Mouse (Mus musculus) CH12.LX (cell line): ENCODE data around the gene Otor. TPM values are rescaled to one million over a fixed set of nuclear protein-coding genes. Genes with fewer than 3 reads are reported as not detected.

Source experiments
- DNase-seq: peaks from one replicate; pipeline ENCODE4 v3.0.0-alpha.2; 2013; ENCODE audit errors: extremely low read depth
- H3K27ac ChIP-seq: 2 replicates; pipeline ENCODE4 v1.5.1; 2012; ENCODE audit warnings: low read depth, mild to moderate bottlenecking, control low read depth, moderate library complexity; ENCODE audit not compliant: insufficient read depth
- H3K27me3 ChIP-seq: replicated peaks from 2 replicates; pipeline ENCODE3; 2012; ENCODE audit warnings: inconsistent platforms
- H3K36me3 ChIP-seq, 2 experiments: replicated peaks in 1 of 2; 2 replicates each; pipeline versions ENCODE3 to v1.6.1; 2012; ENCODE audit warnings: inconsistent platforms in 1 of 2, low read length in 1 of 2, mild to moderate bottlenecking in 1 of 2, mixed read lengths in 1 of 2, moderate library complexity in 1 of 2; ENCODE audit not compliant: control insufficient read depth in 1 of 2, insufficient read depth in 1 of 2
- H3K4me1 ChIP-seq, 2 experiments: 2 replicates each; pipeline ENCODE4 v1.6.1; 2012; ENCODE audit warnings: inconsistent platforms in 1 of 2, moderate library complexity in 1 of 2; ENCODE audit not compliant: insufficient read depth in 2 of 2, control insufficient read depth in 1 of 2
- H3K4me2 ChIP-seq: 2 replicates; pipeline ENCODE4 v1.6.1; 2012; ENCODE audit warnings: low read depth, mild to moderate bottlenecking, control low read depth; ENCODE audit not compliant: poor library complexity, insufficient read depth, severe bottlenecking
- H3K4me3 ChIP-seq, 3 experiments: fragments of 150-350 bp in 1 of 3; sonication (generic) in 1 of 3; replicated peaks in 1 of 3; 2 replicates each; pipeline versions ENCODE3 to v1.5.1; 2011 to 2012; ENCODE audit warnings: low read depth in 2 of 3, low read length in 2 of 3, mild to moderate bottlenecking in 2 of 3, moderate library complexity in 2 of 3, control low read depth in 1 of 3, improper control_type of control experiment in 1 of 3, inconsistent platforms in 1 of 3, mixed read lengths in 1 of 3; ENCODE audit not compliant: poor library complexity in 1 of 3
- H3K79me2 ChIP-seq: replicated peaks from 2 replicates; pipeline ENCODE4 v1.6.1; 2012; ENCODE audit warnings: mild to moderate bottlenecking, moderate library complexity; ENCODE audit not compliant: control insufficient read depth, poor library complexity, insufficient read depth, severe bottlenecking; ENCODE audit errors: extremely low read depth
- H3K9ac ChIP-seq: 2 replicates; pipeline ENCODE4 v1.6.1; 2012; ENCODE audit warnings: low read depth, mild to moderate bottlenecking, control low read depth, moderate library complexity; ENCODE audit not compliant: insufficient read depth
- H3K9me3 ChIP-seq: replicated peaks from 2 replicates; pipeline ENCODE3; 2012; ENCODE audit warnings: low read length, inconsistent platforms, mixed read lengths
- CTCF ChIP-seq, 2 experiments: IDR thresholded peaks in 1 of 2; conservative IDR thresholded peaks in 1 of 2; 2 replicates each; pipeline ENCODE4 v1.5.1; 2011 to 2012; ENCODE audit warnings: low read depth in 2 of 2, low read length in 2 of 2, improper control_type of control experiment in 1 of 2, inconsistent platforms in 1 of 2, mild to moderate bottlenecking in 1 of 2, moderate library complexity in 1 of 2
- E2F4 ChIP-seq: IDR thresholded peaks from 2 replicates; pipeline ENCODE4 v1.6.1; 2011; ENCODE audit warnings: low read depth, low read length, improper control_type of control experiment; ENCODE audit not compliant: insufficient replicate concordance
- HCFC1 ChIP-seq: IDR thresholded peaks from 2 replicates; pipeline ENCODE4 v1.6.1; 2012; ENCODE audit warnings: low read depth, mild to moderate bottlenecking, inconsistent platforms, low read length, improper control_type of control experiment
- JUN ChIP-seq: IDR thresholded peaks from 2 replicates; pipeline ENCODE4 v1.6.1; 2011; ENCODE audit warnings: low read depth, mild to moderate bottlenecking, low read length, improper control_type of control experiment, moderate library complexity; ENCODE audit not compliant: insufficient read depth
- MAFK ChIP-seq: IDR thresholded peaks from 2 replicates; pipeline ENCODE4 v1.6.1; 2011; ENCODE audit warnings: low read length, improper control_type of control experiment; ENCODE audit not compliant: insufficient replicate concordance
- MAZ ChIP-seq: IDR thresholded peaks from 2 replicates; pipeline ENCODE4 v1.6.1; 2012; ENCODE audit warnings: low read depth, mild to moderate bottlenecking, inconsistent platforms, low read length, improper control_type of control experiment, moderate library complexity
- MXI1 ChIP-seq: IDR thresholded peaks from 2 replicates; pipeline ENCODE4 v1.6.1; 2011; ENCODE audit warnings: mild to moderate bottlenecking, low read depth, low read length, improper control_type of control experiment
- NRF1 ChIP-seq: IDR thresholded peaks from 2 replicates; pipeline ENCODE4 v1.6.1; 2014; ENCODE audit warnings: low read depth, mild to moderate bottlenecking, inconsistent platforms, low read length, improper control_type of control experiment, moderate library complexity
- POLR2AphosphoS2 ChIP-seq: IDR thresholded peaks from 2 replicates; pipeline ENCODE4 v1.6.1; 2011; ENCODE audit warnings: low read depth, low read length, improper control_type of control experiment
- RAD21 ChIP-seq: IDR thresholded peaks from 2 replicates; pipeline ENCODE4 v1.6.1; 2011; ENCODE audit warnings: low read depth, mild to moderate bottlenecking, low read length, improper control_type of control experiment, moderate library complexity
- RCOR1 ChIP-seq: conservative IDR thresholded peaks from 2 replicates; pipeline ENCODE4 v1.6.1; 2012; ENCODE audit warnings: low read depth, mild to moderate bottlenecking, inconsistent platforms, low read length, improper control_type of control experiment
- SIN3A ChIP-seq: IDR thresholded peaks from 2 replicates; pipeline ENCODE4 v1.6.1; 2012; ENCODE audit warnings: low read length, improper control_type of control experiment, inconsistent platforms
- SMC3 ChIP-seq: IDR thresholded peaks from 2 replicates; pipeline ENCODE4 v1.6.1; 2011; ENCODE audit warnings: low read depth, low read length, improper control_type of control experiment
- TBP ChIP-seq: conservative IDR thresholded peaks from 2 replicates; pipeline ENCODE4 v1.6.1; 2011; ENCODE audit warnings: low read depth, low read length, improper control_type of control experiment
- TCF12 ChIP-seq: IDR thresholded peaks from 2 replicates; pipeline ENCODE4 v1.6.1; 2014; ENCODE audit warnings: low read depth, mild to moderate bottlenecking, inconsistent platforms, low read length, improper control_type of control experiment
- UBTF ChIP-seq: IDR thresholded peaks from 2 replicates; pipeline ENCODE4 v1.6.1; 2012; ENCODE audit warnings: low read depth, mild to moderate bottlenecking, inconsistent platforms, low read length, improper control_type of control experiment, moderate library complexity
- USF2 ChIP-seq: conservative IDR thresholded peaks from 2 replicates; pipeline ENCODE4 v1.6.1; 2011; ENCODE audit warnings: low read depth, low read length, improper control_type of control experiment
- ZKSCAN1 ChIP-seq: IDR thresholded peaks from 2 replicates; pipeline ENCODE4 v1.6.1; 2012; ENCODE audit warnings: low read depth, inconsistent platforms, low read length, improper control_type of control experiment, borderline replicate concordance
- ZMIZ1 ChIP-seq: IDR thresholded peaks from 2 replicates; pipeline ENCODE4 v1.6.1; 2012; ENCODE audit warnings: low read depth, mild to moderate bottlenecking, inconsistent platforms, low read length, improper control_type of control experiment
- ZNF384 ChIP-seq: IDR thresholded peaks from 2 replicates; pipeline ENCODE4 v1.6.1; 2012; ENCODE audit warnings: low read depth, low read length, improper control_type of control experiment, inconsistent platforms
- dilution Hi-C: fragments of 300-500 bp; cut with MboI; formaldehyde crosslinking; loops from 2 replicates; pipeline ENCODE4 v1.14.3; 2020; ENCODE audit warnings: low sequenced_read_pairs; ENCODE audit not compliant: extremely low pct_unique_long_range_greater_than_20kb, extremely low pct_ligation_motif_present
- in situ Hi-C: fragments of 300-500 bp; cut with MboI; formaldehyde crosslinking; loops from 3 replicates; pipeline ENCODE4 v1.14.3; 2019; ENCODE audit warnings: low sequenced_read_pairs, low pct_ligation_motif_present, low pct_unique_long_range_greater_than_20kb, mixed read lengths
- polyA plus RNA-seq: library from polyadenylated mRNA; unstranded; fragments of >175 nt; gene quantifications from 2 replicates; pipeline ENCODE4 v1.2.1, GENCODE M21; 2012; ENCODE audit warnings: low read depth; ENCODE audit not compliant: insufficient read length
- total RNA-seq, 2 experiments: library from RNA; depleted of rRNA; stranded (reverse); fragments of 300-350 nt in 1 of 2; fragments of >200 nt in 1 of 2; gene quantifications; 2 replicates each; pipeline ENCODE4 v1.2.3; 2012 to 2014

Gene Otor
- total and polyA plus RNA-seq, 3 experiments = not detected

DNA sequence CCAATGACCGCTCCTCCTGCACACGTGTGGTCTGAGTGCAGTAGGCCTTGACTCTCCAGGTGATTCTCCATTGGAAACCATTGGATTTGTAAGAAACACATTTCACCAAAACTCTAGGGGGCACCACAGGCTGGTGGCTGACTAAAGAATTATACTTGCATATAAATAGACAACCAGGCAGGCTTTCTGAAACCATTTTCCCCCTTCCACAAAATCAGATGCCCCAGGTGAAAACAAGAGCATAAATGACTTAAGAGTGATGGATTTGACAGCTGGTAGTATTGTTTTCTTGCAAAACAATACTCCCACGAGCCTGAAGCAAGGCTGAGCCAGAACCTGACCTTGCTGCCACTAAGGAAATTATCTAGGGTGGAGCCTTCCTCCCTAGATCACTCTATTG lies 39.2 kb downstream of the Otor start:
- DNase-seq = no peak
- H3K79me2 ChIP-seq = no peaks in the 10 kb centered on the region
- H3K9ac ChIP-seq = no peak overlapping the region
- H3K4me3 ChIP-seq = no peak overlapping the region
- TF ChIP-seq CTCF (conservative IDR thresholded peaks at IDR 0.05 in 1 of 2, IDR thresholded peaks at IDR 0.05 in 1 of 2; ENCODE audit: low read depth in 2 of 2, low read length in 2 of 2) = peak in 1 of 2 experiments; percentile 37; a peak in 2 of 4 replicates
- peak; percentile 25 for TF ChIP-seq RAD21
- no peak for TF ChIP-seq ZNF384
- no peak for TF ChIP-seq USF2
- TF ChIP-seq SMC3 = peak; percentile 3; the same call in 1 of the 2 replicates
- TF ChIP-seq POLR2AphosphoS2 = no peak
- H3K4me2 ChIP-seq = no peak overlapping the region
- H3K36me3 ChIP-seq = no peaks in the 10 kb centered on the region
- H3K27me3 ChIP-seq = peaks cover 69% of the 10 kb centered on the region
- no peaks in the 10 kb centered on the region for H3K4me1 ChIP-seq
- H3K27ac ChIP-seq = no peak overlapping the region
- in situ Hi-C loops = loop anchor here (25.0 kb wide), 1 partner anchor 670 kb away; no protein-coding TSS in a partner anchor
- dilution Hi-C loops = no loop called here
- no peaks in the 10 kb centered on the region for H3K9me3 ChIP-seq

DNA sequence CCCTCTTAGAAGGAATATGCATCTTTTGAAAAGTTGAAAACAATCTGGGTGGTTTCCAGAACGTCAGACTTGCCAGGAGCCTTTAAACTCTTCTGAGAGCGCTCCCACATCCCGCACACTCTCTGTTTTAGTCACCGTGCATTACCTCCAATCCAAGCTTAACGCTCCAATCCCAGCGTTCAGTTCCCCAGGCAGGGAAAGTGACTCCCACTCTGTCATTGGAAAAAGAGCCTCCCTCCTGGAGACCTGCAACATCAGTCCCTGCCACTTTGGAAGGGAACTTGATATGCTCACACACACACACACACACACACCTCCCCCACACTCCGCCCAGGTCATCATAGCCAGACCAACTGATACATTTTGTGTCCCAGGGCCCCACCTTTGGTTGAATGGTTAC lies 39.9 kb downstream of the Otor start:
- Histone ChIP-seq H3K79me2 (no peaks in the 10 kb centered on the region), H3K9ac (no peak overlapping the region), H3K27ac (no peak overlapping the region), H3K4me3 (no peak overlapping the region), H3K36me3 (no peaks in the 10 kb centered on the region)
- dilution Hi-C loops (no loop called here), in situ Hi-C loops (loop anchor here (25.0 kb wide), 1 partner anchor 669 kb away; no protein-coding TSS in a partner anchor)
- TF ChIP-seq MXI1 = no peak
- no peak for TF ChIP-seq TBP
- TF ChIP-seq UBTF = no peak
- TF ChIP-seq ZKSCAN1 = no peak
- TF ChIP-seq MAZ = no peak
- TF ChIP-seq RAD21 = no peak
- TF ChIP-seq HCFC1 = no peak
- no peak for TF ChIP-seq JUN
- TF ChIP-seq RCOR1 = no peak
- TF ChIP-seq SIN3A = no peak
- no peak for TF ChIP-seq ZMIZ1
- no peak for TF ChIP-seq MAFK
- no peak for TF ChIP-seq TCF12
- TF ChIP-seq E2F4 = no peak
- no peak for TF ChIP-seq NRF1
- TF ChIP-seq, all 38 proteins: peak for 0
- DNase-seq = no peak
- no peaks in the 10 kb centered on the region for H3K4me1 ChIP-seq
- no peaks in the 10 kb centered on the region for H3K9me3 ChIP-seq
- H3K27me3 ChIP-seq = peaks cover 71% of the 10 kb centered on the region
- no peak overlapping the region for H3K4me2 ChIP-seq
